In the genomic region with DNA sequence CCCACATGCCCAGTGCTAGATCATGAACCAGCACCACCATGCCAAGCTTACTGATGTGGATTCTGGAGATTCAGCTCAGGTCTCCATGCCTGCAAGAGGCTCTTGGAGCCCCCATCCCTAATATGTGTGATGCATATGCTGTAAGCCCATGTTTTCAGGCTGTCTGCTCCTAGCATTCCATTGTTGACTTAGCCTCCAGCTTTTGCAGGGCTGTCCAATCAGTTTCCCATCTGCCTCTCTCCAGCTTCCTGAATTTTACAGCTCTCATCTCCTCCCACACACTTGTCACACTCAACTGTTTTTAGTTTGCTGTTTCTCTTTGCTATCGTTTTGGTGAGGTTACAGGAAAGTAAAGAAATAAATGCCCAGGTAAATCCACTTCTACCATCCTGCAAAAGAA, we compare ENCODE assay signal across 21 mouse cellular contexts.
DNase-seq lines count a peak whose midpoint lies in the region; ATAC-seq and TF ChIP-seq lines count a peak whose summit lies in the region.
"Had no signal": no experiment of that assay in that cellular context is flagged by ENCODE, and none has a peak within 500 bp of the region (broad histone marks: within the 10 kb centered on the region; RNA-seq: fewer than 3 reads in every experiment).

No protein-coding gene starts in this region.

- peak; percentile 81 for ATAC-seq in kidney, embryonic 14.5 days (ENCODE audit: low FRiP score, low TSS enrichment)
- ATAC-seq in lung, postnatal 0 days: no peak
- ATAC-seq: activated CD4-positive, CD25-positive, alpha-beta regulatory T cell, adult 4 months; forebrain, embryonic 16.5 days had no signal

- no peak for TF ChIP-seq EP300 in lung, postnatal 0 days (IDR thresholded peaks at IDR 0.05)

- H3K4me1 ChIP-seq in kidney, embryonic 14.5 days (ENCODE audit: control insufficient read depth, insufficient read depth, low read length): no peaks in the 10 kb centered on the region
- H3K4me1 ChIP-seq in lung, postnatal 0 days (ENCODE audit: insufficient read depth, low read depth, low read length): no peaks in the 10 kb centered on the region
- H3K4me1 ChIP-seq: embryonic facial prominence, embryonic 10.5 days; heart, embryonic 13.5 days; lung, embryonic 15.5 days; neural tube, embryonic 12.5 days had no signal

- intact Hi-C loops in heart, postnatal 25 days (cut with DNase I): no loop called here

- H3K27ac ChIP-seq in kidney, embryonic 14.5 days (ENCODE audit: low read depth, low read length): no peak overlapping the region
- H3K27ac ChIP-seq in lung, postnatal 0 days (ENCODE audit: low read length): no peak overlapping the region
- H3K27ac ChIP-seq: embryonic facial prominence, embryonic 10.5 days; heart, embryonic 13.5 days; lung, embryonic 15.5 days; neural tube, embryonic 12.5 days; stomach, postnatal 0 days had no signal

- no peak for DNase-seq in kidney, postnatal 36 days
- DNase-seq in right cerebral cortex, adult 18-20 months: peak; percentile 48
- no peak for DNase-seq in right cerebral cortex, postnatal 4 days
- DNase-seq in left cerebral cortex, adult 18-20 months (ENCODE audit: low spot score in 2 of 2): peak; percentile 14 to 46
- DNase-seq in heart, postnatal 25 days (ENCODE audit: low spot score): no peak
- no peak for DNase-seq in cerebellum, adult 11 months
- DNase-seq in lung, postnatal 0 days (ENCODE audit: low spot score): no peak
- DNase-seq: adrenal gland, postnatal 25 days; cerebellum, postnatal 14 days; gastrocnemius, postnatal 36 days; spleen, adult 18-20 months; thymus, postnatal 25 days had no signal

- no peak overlapping the region for H3K4me3 ChIP-seq in kidney, embryonic 14.5 days (ENCODE audit: low read length)
- no peak overlapping the region for H3K4me3 ChIP-seq in lung, postnatal 0 days (ENCODE audit: low read depth, low read length)
- H3K4me3 ChIP-seq: embryonic facial prominence, embryonic 10.5 days; heart, embryonic 13.5 days; lung, embryonic 15.5 days; neural tube, embryonic 12.5 days had no signal

- H3K4me2 ChIP-seq in kidney, embryonic 14.5 days (replicated peaks; ENCODE audit: low read depth, low read length): no peak overlapping the region
- H3K4me2 ChIP-seq in lung, postnatal 0 days (replicated peaks; ENCODE audit: low read depth, low read length): no peak overlapping the region
- H3K4me2 ChIP-seq: heart, embryonic 13.5 days; liver, embryonic 11.5 days; lung, embryonic 15.5 days; neural tube, embryonic 12.5 days had no signal

- no peak overlapping the region for H3K9ac ChIP-seq in kidney, embryonic 14.5 days (ENCODE audit: low read depth, low read length)
- no peak overlapping the region for H3K9ac ChIP-seq in lung, postnatal 0 days (replicated peaks; ENCODE audit: low read depth)
- H3K9ac ChIP-seq: heart, embryonic 13.5 days; lung, embryonic 15.5 days; neural tube, embryonic 12.5 days had no signal

- H3K9me3 ChIP-seq in kidney, embryonic 14.5 days (ENCODE audit: control insufficient read depth, low read length): no peaks in the 10 kb centered on the region
- no peaks in the 10 kb centered on the region for H3K9me3 ChIP-seq in lung, postnatal 0 days (ENCODE audit: low read length)
- H3K9me3 ChIP-seq: embryonic facial prominence, embryonic 10.5 days; heart, embryonic 13.5 days; lung, embryonic 15.5 days; neural tube, embryonic 12.5 days had no signal

- H3K36me3 ChIP-seq in kidney, embryonic 14.5 days (ENCODE audit: control insufficient read depth, insufficient read depth, low read length): no peaks in the 10 kb centered on the region
- no peaks in the 10 kb centered on the region for H3K36me3 ChIP-seq in lung, postnatal 0 days (ENCODE audit: insufficient read depth, low read length)
- H3K36me3 ChIP-seq: embryonic facial prominence, embryonic 10.5 days; heart, embryonic 13.5 days; lung, embryonic 15.5 days; neural tube, embryonic 12.5 days had no signal

- no peak for TF ChIP-seq CTCF in lung, postnatal 0 days (IDR thresholded peaks at IDR 0.05)

- WGBS in kidney, embryonic 14.5 days: 12% methylated on average over 1 of the region's 1 CpGs
- WGBS in lung, postnatal 0 days: 46% methylated on average over 1 of the region's 1 CpGs

- no peaks in the 10 kb centered on the region for H3K27me3 ChIP-seq in kidney, embryonic 14.5 days (ENCODE audit: control insufficient read depth, insufficient read depth, low read length)
- H3K27me3 ChIP-seq in lung, postnatal 0 days (replicated peaks; ENCODE audit: insufficient read depth, low read length): no peaks in the 10 kb centered on the region
- H3K27me3 ChIP-seq: heart, embryonic 13.5 days; lung, embryonic 15.5 days; neural tube, embryonic 12.5 days had no signal

Comparison
In these comparisons a context has a peak if more than half of its experiments do, and no peak if none do; other contexts are left out.
1. DNase-seq: peak in right cerebral cortex, adult 18-20 months (single experiment) and left cerebral cortex, adult 18-20 months (2 of 2); none in kidney, postnatal 36 days (0 of 2), right cerebral cortex, postnatal 4 days (single experiment), heart, postnatal 25 days (single experiment), cerebellum, adult 11 months (single experiment) and lung, postnatal 0 days (single experiment).